16 mouse cellular contexts compared by ENCODE assay signal in genomic region chr6:38122791-38123190, GRCm38 (mm10). TPM values are rescaled to one million over a fixed set of nuclear protein-coding genes. Genes with fewer than 3 reads are reported as not detected.
DNase-seq lines count a peak whose midpoint lies in the region; ATAC-seq and TF ChIP-seq lines count a peak whose summit lies in the region.
"Had no signal": no experiment of that assay in that cellular context is flagged by ENCODE, and none has a peak within 500 bp of the region (broad histone marks: within the 10 kb centered on the region; RNA-seq: fewer than 3 reads in every experiment).

No protein-coding gene starts in this region.

- H3K9me3 ChIP-seq in heart, embryonic 11.5 days (replicated peaks; ENCODE audit: control insufficient read depth, low read length) = no peaks in the 10 kb centered on the region
- no peaks in the 10 kb centered on the region for H3K9me3 ChIP-seq in liver, postnatal 0 days (ENCODE audit: low read length)
- H3K9me3 ChIP-seq in liver, embryonic 11.5 days (ENCODE audit: control insufficient read depth, low read length) = no peaks in the 10 kb centered on the region
- H3K9me3 ChIP-seq: limb, embryonic 10.5 days; lung, embryonic 15.5 days; midbrain, embryonic 12.5 days had no signal

- TF ChIP-seq EP300 in liver, postnatal 0 days (IDR thresholded peaks at IDR 0.05; ENCODE audit: low read depth) = no peak

- no peak overlapping the region for H3K9ac ChIP-seq in heart, embryonic 11.5 days (ENCODE audit: low read depth, low read length)
- no peak overlapping the region for H3K9ac ChIP-seq in liver, postnatal 0 days (replicated peaks)
- H3K9ac ChIP-seq in liver, embryonic 11.5 days (ENCODE audit: low read depth, low read length) = no peak overlapping the region
- H3K9ac ChIP-seq: forebrain, postnatal 0 days; lung, embryonic 15.5 days; midbrain, embryonic 12.5 days had no signal

- H3K27me3 ChIP-seq in heart, embryonic 11.5 days (ENCODE audit: control insufficient read depth, insufficient read depth, low read length) = no peaks in the 10 kb centered on the region
- no peaks in the 10 kb centered on the region for H3K27me3 ChIP-seq in liver, postnatal 0 days (ENCODE audit: insufficient read depth, low read length)
- H3K27me3 ChIP-seq in liver, embryonic 11.5 days (replicated peaks; ENCODE audit: control insufficient read depth, insufficient read depth, low read length) = no peaks in the 10 kb centered on the region
- H3K27me3 ChIP-seq: lung, embryonic 15.5 days; midbrain, embryonic 12.5 days had no signal

- no peak overlapping the region for H3K4me3 ChIP-seq in heart, embryonic 11.5 days (ENCODE audit: low read depth, low read length)
- no peak overlapping the region for H3K4me3 ChIP-seq in liver, postnatal 0 days (ENCODE audit: low read depth, low read length)
- no peak overlapping the region for H3K4me3 ChIP-seq in liver, embryonic 11.5 days (ENCODE audit: low read depth, low read length)
- H3K4me3 ChIP-seq: limb, embryonic 10.5 days; lung, embryonic 15.5 days; midbrain, embryonic 12.5 days had no signal

- no peak overlapping the region for H3K4me2 ChIP-seq in heart, embryonic 11.5 days
- H3K4me2 ChIP-seq in liver, postnatal 0 days (ENCODE audit: low read depth, low read length) = peak overlapping the region; percentile 19; the same call in 1 of the 2 replicates
- no peak overlapping the region for H3K4me2 ChIP-seq in liver, embryonic 11.5 days
- H3K4me2 ChIP-seq: lung, embryonic 15.5 days; midbrain, embryonic 12.5 days had no signal

- peaks cover 9% of the 10 kb centered on the region; the same call in 1 of the 2 replicates for H3K4me1 ChIP-seq in heart, embryonic 11.5 days (ENCODE audit: control insufficient read depth, insufficient read depth, low read length)
- H3K4me1 ChIP-seq in liver, postnatal 0 days (ENCODE audit: insufficient read depth) = peaks cover 12% of the 10 kb centered on the region
- no peaks in the 10 kb centered on the region for H3K4me1 ChIP-seq in liver, embryonic 11.5 days (replicated peaks; ENCODE audit: control insufficient read depth, insufficient read depth, low read length)
- H3K4me1 ChIP-seq: midbrain, embryonic 12.5 days had no signal

- no peaks in the 10 kb centered on the region; the same call in 1 of the 2 replicates for H3K36me3 ChIP-seq in heart, embryonic 11.5 days (ENCODE audit: control insufficient read depth, insufficient read depth, low read length)
- H3K36me3 ChIP-seq in liver, postnatal 0 days (replicated peaks; ENCODE audit: insufficient read depth, low read length) = no peaks in the 10 kb centered on the region
- H3K36me3 ChIP-seq in liver, embryonic 11.5 days (ENCODE audit: control insufficient read depth, insufficient read depth, low read length) = no peaks in the 10 kb centered on the region

- no peak overlapping the region for H3K27ac ChIP-seq in heart, embryonic 11.5 days (ENCODE audit: low read depth, low read length)
- H3K27ac ChIP-seq in liver, postnatal 0 days (ENCODE audit: low read depth) = peak overlapping the region; percentile 74
- H3K27ac ChIP-seq in liver, embryonic 11.5 days (ENCODE audit: low read depth, low read length) = no peak overlapping the region
- H3K27ac ChIP-seq: limb, embryonic 10.5 days; lung, embryonic 15.5 days; midbrain, embryonic 12.5 days had no signal

- peak; percentile 91 for DNase-seq in heart, adult 11 months
- no peak for DNase-seq in liver, postnatal 0 days
- DNase-seq in liver, embryonic 11.5 days (ENCODE audit: low spot score) = no peak
- peak; percentile 67 to 75 for DNase-seq in kidney, adult 8-10 months
- DNase-seq in lung, postnatal 36 days = peak; percentile 65
- DNase-seq in cerebellum, postnatal 25 days = no peak
- DNase-seq: cerebellum, adult 18-20 months; embryo, embryonic 11 days; forebrain, postnatal 0 days; gastrocnemius, postnatal 10 days; right cerebral cortex, postnatal 14 days had no signal

- 63% methylated on average over 6 of the region's 6 CpGs for WGBS in heart, embryonic 11.5 days (ENCODE audit: insufficient replicate concordance)
- 56% methylated on average over 6 of the region's 6 CpGs for WGBS in liver, postnatal 0 days (ENCODE audit: insufficient replicate concordance)
- WGBS in liver, embryonic 11.5 days = 70% methylated on average over 6 of the region's 6 CpGs

- no peak for TF ChIP-seq CTCF in liver, postnatal 0 days (IDR thresholded peaks at IDR 0.05; ENCODE audit: low read depth)

- ATAC-seq in heart, embryonic 11.5 days (replicated peaks; ENCODE audit: insufficient number of reproducible peaks, low FRiP score, low TSS enrichment) = no peak
- ATAC-seq in liver, postnatal 0 days = no peak
- no peak for ATAC-seq in liver, embryonic 11.5 days (replicated peaks; ENCODE audit: low FRiP score)
- ATAC-seq in inflammation-experienced regulatory T-cells, adult 6 months = no peak

RNA-seq across cellular contexts. Expression of gene Atp6v0a4, which starts 1.6 kb away (rescaled TPM):
- 0.34 TPM in 1 of 2 replicates, not detected in the other for polyA plus RNA-seq in heart, embryonic 11.5 days (2014; fragmentation: Nextera tagmentation; extraction: Ambion mirVana)
- polyA plus RNA-seq in liver, postnatal 0 days (2015; fragmentation: Nextera tagmentation; extraction: Ambion mirVana) = 0.05 TPM in 2 replicates
- polyA plus RNA-seq in liver, embryonic 11.5 days (2014; fragmentation: Nextera tagmentation; extraction: Ambion mirVana) = 0.27 and 0.29 TPM in 2 replicates
- polyA plus RNA-seq in inflammation-experienced regulatory T-cells, adult 6 months (2017; shearing (Covaris generic)) = not detected
- polyA plus RNA-seq: limb, embryonic 10.5 days; midbrain, embryonic 12.5 days had no signal

RNA-seq across cellular contexts. Expression of gene Tmem213, which starts 13.7 kb away (rescaled TPM):
- polyA plus RNA-seq in heart, embryonic 11.5 days (2014; fragmentation: Nextera tagmentation; extraction: Ambion mirVana) = not detected in 2 replicates
- polyA plus RNA-seq in liver, postnatal 0 days (2015; fragmentation: Nextera tagmentation; extraction: Ambion mirVana) = not detected in 2 replicates
- not detected in 2 replicates for polyA plus RNA-seq in liver, embryonic 11.5 days (2014; fragmentation: Nextera tagmentation; extraction: Ambion mirVana)
- polyA plus RNA-seq in inflammation-experienced regulatory T-cells, adult 6 months (2017; shearing (Covaris generic)) = not detected
- polyA plus RNA-seq: forebrain, postnatal 0 days; limb, embryonic 10.5 days; midbrain, embryonic 12.5 days had no signal

Comparison
In these comparisons a context has a peak if more than half of its experiments do, and no peak if none do; other contexts are left out.
1. DNase-seq: peak in heart, adult 11 months (single experiment), kidney, adult 8-10 months (2 of 2) and lung, postnatal 36 days (single experiment); none in liver, postnatal 0 days (single experiment), liver, embryonic 11.5 days (single experiment) and cerebellum, postnatal 25 days (0 of 2).